Mouse (Mus musculus): ENCODE results near the gene Cdyl.
"Not testable (repeated sequence)": the region's sequence is repeated elsewhere in the genome, so short reads cannot be mapped to it uniquely, and the experiment has no call there.

The Cdyl gene

DNA sequence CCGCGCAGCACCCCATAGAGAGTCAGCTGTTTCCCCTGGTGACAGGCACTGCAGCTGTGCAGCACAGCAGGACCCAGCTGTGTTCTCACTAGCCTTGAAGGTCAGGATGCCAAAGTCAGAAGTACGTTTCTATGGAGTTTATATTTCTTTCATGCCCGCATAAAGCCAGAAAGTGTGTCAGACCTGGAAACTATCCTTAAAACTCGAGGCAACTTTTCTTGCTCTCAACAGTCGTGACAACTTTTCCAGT, 152.5 kb downstream of the Cdyl start:
- peak; percentile 13 for DNase-seq (ENCODE audit: low read depth, low spot score)
- Histone ChIP-seq H3K36me3 (ENCODE audit: control insufficient read depth, insufficient read depth, low read length, poor library complexity, severe bottlenecking) (peaks cover 2% of the 10 kb centered on the region; the same call in 1 of the 2 replicates), H3K27me3 (ENCODE audit: control insufficient read depth, insufficient read depth, low read length, poor library complexity, severe bottlenecking) (no peaks in the 10 kb centered on the region)

DNA sequence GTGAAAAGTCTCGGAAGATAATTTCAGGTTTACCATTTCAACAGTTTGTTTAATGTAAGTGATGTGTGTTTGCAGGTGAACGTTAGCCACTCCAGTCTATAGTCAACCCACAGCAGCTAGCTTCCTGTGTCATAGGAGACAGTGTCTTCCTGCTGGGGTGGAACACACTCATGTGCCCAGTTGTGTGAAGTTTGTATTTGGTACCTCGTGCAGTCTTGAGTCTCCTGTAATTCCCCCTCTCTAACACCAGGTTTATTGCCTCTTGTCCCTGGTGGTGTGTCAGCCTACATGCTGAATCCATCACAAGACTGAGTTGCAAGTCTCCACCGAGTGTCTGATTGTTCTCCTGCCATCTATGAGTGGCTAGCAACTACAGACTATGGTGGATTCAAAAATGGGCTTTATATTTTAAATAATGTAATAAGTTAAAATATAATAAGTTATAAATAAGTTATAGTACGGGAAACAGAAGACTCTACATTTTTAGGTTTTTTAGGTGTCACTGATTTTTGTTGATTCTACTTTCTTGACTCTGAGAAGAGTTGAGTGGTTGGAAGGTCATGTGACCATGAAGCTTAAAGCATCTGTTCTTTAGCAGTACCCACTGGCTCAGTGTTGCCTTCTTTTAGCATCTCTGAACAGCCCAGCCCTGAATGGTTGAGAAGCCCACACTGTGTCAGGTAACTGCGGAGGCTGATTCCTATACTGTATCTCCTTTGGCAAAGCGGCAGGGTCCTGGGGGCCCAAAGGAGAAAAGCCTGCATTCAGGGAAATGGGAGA, 153.9 kb downstream of the Cdyl start:
- DNase-seq (ENCODE audit: low read depth, low spot score) = peak; percentile 4
- Histone ChIP-seq H3K36me3 (ENCODE audit: control insufficient read depth, insufficient read depth, low read length, poor library complexity, severe bottlenecking) (peaks cover 2% of the 10 kb centered on the region; the same call in 1 of the 2 replicates), H3K27me3 (ENCODE audit: control insufficient read depth, insufficient read depth, low read length, poor library complexity, severe bottlenecking) (no peaks in the 10 kb centered on the region)

- no peaks in the 10 kb centered on the region for H3K27me3 ChIP-seq (ENCODE audit: control insufficient read depth, insufficient read depth, low read length, poor library complexity, severe bottlenecking)
- peaks cover 2% of the 10 kb centered on the region; the same call in 1 of the 2 replicates for H3K36me3 ChIP-seq (ENCODE audit: control insufficient read depth, insufficient read depth, low read length, poor library complexity, severe bottlenecking)
- DNase-seq (ENCODE audit: low read depth, low spot score) = no peak
Measured at GRCm38 (mm10) chr13:35815205-35815726, 155.6 kb downstream of the Cdyl start.

- Histone ChIP-seq H3K36me3 (ENCODE audit: control insufficient read depth, insufficient read depth, low read length, poor library complexity, severe bottlenecking) (peaks cover 2% of the 10 kb centered on the region; the same call in 1 of the 2 replicates), H3K27me3 (ENCODE audit: control insufficient read depth, insufficient read depth, low read length, poor library complexity, severe bottlenecking) (no peaks in the 10 kb centered on the region)
- no peak for DNase-seq (ENCODE audit: low read depth, low spot score)
Measured at GRCm38 (mm10) chr13:35815782-35816368, 156.2 kb downstream of the Cdyl start.

GRCm38 (mm10) chr13:35817626-35818025, 158.0 kb downstream of the Cdyl start:
- DNase-seq (ENCODE audit: low read depth, low spot score) = no peak
- peaks cover 2% of the 10 kb centered on the region; the same call in 1 of the 2 replicates for H3K36me3 ChIP-seq (ENCODE audit: control insufficient read depth, insufficient read depth, low read length, poor library complexity, severe bottlenecking)
- H3K27me3 ChIP-seq (ENCODE audit: control insufficient read depth, insufficient read depth, low read length, poor library complexity, severe bottlenecking) = no peaks in the 10 kb centered on the region

GRCm38 (mm10) chr13:35818060-35818459, 158.4 kb downstream of the Cdyl start:
- no peak for DNase-seq (ENCODE audit: low read depth, low spot score)
- no peaks in the 10 kb centered on the region for H3K27me3 ChIP-seq (ENCODE audit: control insufficient read depth, insufficient read depth, low read length, poor library complexity, severe bottlenecking)
- H3K36me3 ChIP-seq (ENCODE audit: control insufficient read depth, insufficient read depth, low read length, poor library complexity, severe bottlenecking) = peaks cover 2% of the 10 kb centered on the region; the same call in 1 of the 2 replicates

- 0 out of 2 replicates have a peak, but pooled peaks cover 1% of the 10 kb centered on the region for H3K36me3 ChIP-seq (ENCODE audit: control insufficient read depth, insufficient read depth, low read length, poor library complexity, severe bottlenecking)
- H3K27me3 ChIP-seq (ENCODE audit: control insufficient read depth, insufficient read depth, low read length, poor library complexity, severe bottlenecking) = no peaks in the 10 kb centered on the region
- peak; percentile 40 for DNase-seq (ENCODE audit: low read depth, low spot score)
Measured at GRCm38 (mm10) chr13:35821821-35822454, 162.3 kb downstream of the Cdyl start.

GRCm38 (mm10) chr13:35822795-35823194, 163.2 kb downstream of the Cdyl start:
- no peak for DNase-seq (ENCODE audit: low read depth, low spot score)
- Histone ChIP-seq H3K27me3 (ENCODE audit: control insufficient read depth, insufficient read depth, low read length, poor library complexity, severe bottlenecking) (no peaks in the 10 kb centered on the region), H3K36me3 (ENCODE audit: control insufficient read depth, insufficient read depth, low read length, poor library complexity, severe bottlenecking) (0 out of 2 replicates have a peak, but pooled peaks cover 1% of the 10 kb centered on the region)

DNA sequence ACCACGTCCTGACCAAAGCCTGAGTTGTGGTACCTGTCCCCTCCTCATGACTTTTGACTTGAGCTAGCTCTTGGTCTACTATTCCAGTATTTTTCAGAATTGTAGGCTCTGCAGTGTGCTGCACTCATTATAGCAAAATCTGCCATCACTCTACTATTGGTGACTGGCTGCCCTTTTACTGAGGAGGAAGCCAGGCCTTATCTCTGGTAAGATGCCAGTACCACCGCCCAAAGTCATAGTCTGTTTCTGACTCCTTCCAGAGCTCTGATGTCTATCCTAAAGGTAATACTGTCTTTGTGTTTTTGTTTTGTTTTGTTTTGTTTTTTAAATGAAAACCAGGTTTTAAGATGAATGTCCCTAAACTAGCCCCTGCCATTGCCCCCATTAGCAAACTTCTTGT, 166.0 kb downstream of the Cdyl start:
- Histone ChIP-seq H3K27me3 (ENCODE audit: control insufficient read depth, insufficient read depth, low read length, poor library complexity, severe bottlenecking) (no peaks in the 10 kb centered on the region), H3K36me3 (ENCODE audit: control insufficient read depth, insufficient read depth, low read length, poor library complexity, severe bottlenecking) (0 out of 2 replicates have a peak, but pooled peaks cover 1% of the 10 kb centered on the region)
- DNase-seq (ENCODE audit: low read depth, low spot score) = no peak

DNA sequence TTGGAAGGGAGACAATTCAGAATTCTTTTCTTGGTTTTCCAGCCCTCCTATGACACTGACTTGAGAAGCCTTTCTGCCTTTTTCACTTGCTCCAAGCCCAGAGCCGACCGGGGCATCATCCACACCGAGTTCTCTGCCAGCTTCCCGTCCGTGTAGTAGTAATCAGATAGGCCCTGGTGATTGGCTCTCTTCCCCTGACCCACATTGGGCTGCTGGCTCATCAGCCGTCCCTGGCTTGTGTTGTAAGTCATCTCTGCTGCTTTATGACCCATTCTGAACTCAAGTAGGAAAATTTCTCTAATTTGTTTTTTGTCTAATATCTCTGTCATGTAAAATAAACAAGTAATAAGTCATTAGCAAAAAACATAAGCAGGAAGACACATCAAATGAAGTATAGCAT, 173.0 kb downstream of the Cdyl start:
- DNase-seq (ENCODE audit: low read depth, low spot score) = no peak
- no peaks in the 10 kb centered on the region for H3K36me3 ChIP-seq (ENCODE audit: control insufficient read depth, insufficient read depth, low read length, poor library complexity, severe bottlenecking)
- H3K27me3 ChIP-seq (ENCODE audit: control insufficient read depth, insufficient read depth, low read length, poor library complexity, severe bottlenecking) = no peaks in the 10 kb centered on the region

DNA sequence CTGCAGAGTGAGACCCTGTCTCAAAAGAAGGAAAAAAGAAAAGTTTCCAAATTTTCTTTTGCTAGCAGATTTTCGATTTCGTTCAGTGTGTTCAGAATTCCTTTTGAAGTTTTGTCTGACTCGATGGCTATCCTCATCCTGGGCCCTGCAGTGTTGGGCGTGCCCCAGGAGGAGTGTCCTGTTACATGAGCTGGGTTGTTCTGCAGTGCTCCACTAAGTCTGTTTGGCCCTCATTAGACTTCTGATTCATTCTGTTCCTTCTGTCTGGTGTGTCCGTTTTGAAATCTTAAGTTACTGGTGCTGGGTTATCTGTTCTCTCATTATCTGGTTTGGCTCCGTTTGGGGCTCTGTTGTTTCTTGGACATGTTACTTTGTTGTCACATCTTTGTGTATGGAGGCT, 174.3 kb downstream of the Cdyl start:
- no peaks in the 10 kb centered on the region for H3K27me3 ChIP-seq (ENCODE audit: control insufficient read depth, insufficient read depth, low read length, poor library complexity, severe bottlenecking)
- no peaks in the 10 kb centered on the region for H3K36me3 ChIP-seq (ENCODE audit: control insufficient read depth, insufficient read depth, low read length, poor library complexity, severe bottlenecking)
- no peak for DNase-seq (ENCODE audit: low read depth, low spot score)

- no peak for DNase-seq (ENCODE audit: low read depth, low spot score)
- Histone ChIP-seq H3K36me3 (ENCODE audit: control insufficient read depth, insufficient read depth, low read length, poor library complexity, severe bottlenecking) (no peaks in the 10 kb centered on the region), H3K27me3 (ENCODE audit: control insufficient read depth, insufficient read depth, low read length, poor library complexity, severe bottlenecking) (no peaks in the 10 kb centered on the region)
Measured at GRCm38 (mm10) chr13:35835669-35836068, 176.0 kb downstream of the Cdyl start.

GRCm38 (mm10) chr13:35836501-35836900, 176.9 kb downstream of the Cdyl start:
- not testable (repeated sequence) for H3K27me3 ChIP-seq (ENCODE audit: control insufficient read depth, insufficient read depth, low read length, poor library complexity, severe bottlenecking); DNase-seq (ENCODE audit: low read depth, low spot score); H3K36me3 ChIP-seq (ENCODE audit: control insufficient read depth, insufficient read depth, low read length, poor library complexity, severe bottlenecking)

- no peak for DNase-seq (ENCODE audit: low read depth, low spot score)
- Histone ChIP-seq H3K27me3 (ENCODE audit: control insufficient read depth, insufficient read depth, low read length, poor library complexity, severe bottlenecking) (no peaks in the 10 kb centered on the region), H3K36me3 (ENCODE audit: control insufficient read depth, insufficient read depth, low read length, poor library complexity, severe bottlenecking) (no peaks in the 10 kb centered on the region)
Measured at GRCm38 (mm10) chr13:35840102-35840501, 180.5 kb downstream of the Cdyl start.

- Histone ChIP-seq H3K27me3 (ENCODE audit: control insufficient read depth, insufficient read depth, low read length, poor library complexity, severe bottlenecking) (no peaks in the 10 kb centered on the region), H3K36me3 (ENCODE audit: control insufficient read depth, insufficient read depth, low read length, poor library complexity, severe bottlenecking) (no peaks in the 10 kb centered on the region)
- no peak for DNase-seq (ENCODE audit: low read depth, low spot score)
Measured at GRCm38 (mm10) chr13:35843383-35843782, 183.8 kb downstream of the Cdyl start.

Measured in splenic B cell, adult 2 months (primary cell).